Mouse (Mus musculus) kidney, adult 2 months (tissue): ENCODE measurements at regions not wholly inside any gene's neighbourhood (a gene's known extent, or its start where the extent isn't known, plus 50 kb on each side); places are given as distances from the start of the nearest gene placed in this dataset.

Source experiments
- DNase-seq: peaks from one replicate; pipeline ENCODE4 v3.0.0; 2021
- H3K27ac ChIP-seq: fragments of 200-500 bp; 2 replicates; pipeline ENCODE4 v1.5.1; 2012; ENCODE audit warnings: low read depth, low read length, control low read depth, inconsistent platforms; ENCODE audit not compliant: insufficient read depth
- H3K27me3 ChIP-seq: fragments of 200-500 bp; replicated peaks from 2 replicates; pipeline ENCODE4 v1.6.1; 2012; ENCODE audit warnings: mild to moderate bottlenecking, moderate library complexity, low read length, inconsistent platforms; ENCODE audit not compliant: control insufficient read depth, insufficient read depth
- H3K36me3 ChIP-seq: fragments of 200-500 bp; 2 replicates; pipeline ENCODE4 v1.6.1; 2012; ENCODE audit warnings: mild to moderate bottlenecking, moderate library complexity, low read length, inconsistent platforms; ENCODE audit not compliant: control insufficient read depth, insufficient read depth
- H3K4me1 ChIP-seq: fragments of 200-500 bp; 2 replicates; pipeline ENCODE4 v1.6.1; 2011; ENCODE audit warnings: low read length; ENCODE audit not compliant: control insufficient read depth, insufficient read depth
- H3K4me3 ChIP-seq: fragments of 200-500 bp; 2 replicates; pipeline ENCODE4 v1.5.1; 2011; ENCODE audit warnings: mild to moderate bottlenecking, low read depth, low read length, control low read depth; ENCODE audit not compliant: insufficient read depth
- CTCF ChIP-seq: fragments of 200-500 bp; conservative IDR thresholded peaks from 2 replicates; pipeline ENCODE4 v1.5.1; 2011; ENCODE audit warnings: low read depth, mild to moderate bottlenecking, control low read depth, low read length, moderate library complexity, mixed read lengths; ENCODE audit not compliant: insufficient read depth, insufficient read length
- POLR2A ChIP-seq: fragments of 200-500 bp; IDR thresholded peaks from one replicate; pipeline ENCODE4 v1.6.1; 2011; ENCODE audit warnings: low read depth, low read length, control low read depth
- WGBS: fragments of 180-500 bp; shearing (Covaris S2); methylation state at CpG from one replicate; pipeline ENCODE4 v1.1.7; 2018; 5-methylcytosine and 5-hydroxymethylcytosine counted together

GRCm38 (mm10) chr1:128856933-128857332 lies 264.8 kb upstream of the Cxcr4 start:
- Histone ChIP-seq H3K4me3 (no peak overlapping the region), H3K4me1 (no peaks in the 10 kb centered on the region), H3K36me3 (no peaks in the 10 kb centered on the region), H3K27ac (no peak overlapping the region), H3K27me3 (no peaks in the 10 kb centered on the region; the same call in 1 of the 2 replicates)
- no peak for TF ChIP-seq CTCF
- TF ChIP-seq POLR2A: no peak
- DNase-seq: no peak
- WGBS: 64% methylated on average over 2 of the region's 2 CpGs

DNA sequence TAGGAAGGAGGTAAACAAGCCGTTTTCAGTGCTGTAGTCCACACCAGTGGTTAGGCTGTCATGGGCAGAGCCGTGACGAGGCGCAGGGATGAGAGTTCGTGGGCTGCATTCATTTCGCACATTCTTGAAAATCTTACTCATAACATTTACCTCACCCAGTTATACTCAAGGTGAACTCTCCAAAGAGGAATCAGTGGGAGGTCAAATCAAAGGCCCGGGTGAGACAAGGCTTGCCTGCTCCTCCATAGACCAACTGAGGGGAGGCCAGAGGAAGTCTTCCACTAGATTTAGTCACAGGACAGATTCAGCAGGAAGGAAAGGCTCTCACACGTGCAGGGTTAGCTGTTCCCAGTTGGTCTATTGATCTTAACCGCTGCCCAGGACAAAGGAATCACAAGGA lies 262.6 kb upstream of the Cxcr4 start:
- H3K4me3 ChIP-seq: no peak overlapping the region
- H3K4me1 ChIP-seq: no peaks in the 10 kb centered on the region
- no peaks in the 10 kb centered on the region; the same call in 1 of the 2 replicates for H3K27me3 ChIP-seq
- 63% methylated on average over 9 of the region's 9 CpGs for WGBS
- H3K27ac ChIP-seq: no peak overlapping the region
- no peaks in the 10 kb centered on the region for H3K36me3 ChIP-seq
- DNase-seq: no peak
- no peak for TF ChIP-seq POLR2A
- TF ChIP-seq CTCF: no peak

GRCm38 (mm10) chr1:128853286-128853685 lies 261.2 kb upstream of the Cxcr4 start:
- H3K27me3 ChIP-seq: no peaks in the 10 kb centered on the region
- no peak overlapping the region for H3K4me3 ChIP-seq
- no peaks in the 10 kb centered on the region for H3K4me1 ChIP-seq
- WGBS: 88% methylated on average over 10 of the region's 10 CpGs
- DNase-seq: no peak
- no peaks in the 10 kb centered on the region for H3K36me3 ChIP-seq
- H3K27ac ChIP-seq: no peak overlapping the region
- no peak for TF ChIP-seq POLR2A
- no peak for TF ChIP-seq CTCF

GRCm38 (mm10) chr1:128837361-128837760 lies 245.3 kb upstream of the Cxcr4 start:
- WGBS: 82% methylated on average over 4 of the region's 4 CpGs
- Histone ChIP-seq H3K36me3 (no peaks in the 10 kb centered on the region), H3K27ac (no peak overlapping the region), H3K4me1 (no peaks in the 10 kb centered on the region), H3K4me3 (no peak overlapping the region), H3K27me3 (no peaks in the 10 kb centered on the region)
- TF ChIP-seq POLR2A: no peak
- no peak for DNase-seq

- Histone ChIP-seq H3K27ac (no peak overlapping the region), H3K4me3 (no peak overlapping the region), H3K36me3 (no peaks in the 10 kb centered on the region), H3K4me1 (no peaks in the 10 kb centered on the region), H3K27me3 (no peaks in the 10 kb centered on the region)
- TF ChIP-seq POLR2A (no peak), CTCF (no peak)
- no peak for DNase-seq
- WGBS: 85% methylated on average over 8 of the region's 8 CpGs
These were observed 243.4 kb upstream of the Cxcr4 start for GRCm38 (mm10) chr1:128835510-128835909.

- TF ChIP-seq CTCF (no peak), POLR2A (no peak)
- H3K27ac ChIP-seq: no peak overlapping the region
- H3K4me3 ChIP-seq: no peak overlapping the region
- no peaks in the 10 kb centered on the region for H3K4me1 ChIP-seq
- DNase-seq: no peak
- no peaks in the 10 kb centered on the region for H3K36me3 ChIP-seq
- whole genome bisulfite sequencing: 44% methylated on average over 11 of the region's 11 CpGs
- no peaks in the 10 kb centered on the region for H3K27me3 ChIP-seq
These were observed 241.1 kb upstream of the Cxcr4 start for GRCm38 (mm10) chr1:128833096-128833715.

- WGBS: 16% methylated on average over 18 of the region's 18 CpGs
- H3K36me3 ChIP-seq: no peaks in the 10 kb centered on the region
- peak; percentile 62 for DNase-seq
- no peak overlapping the region for H3K27ac ChIP-seq
- no peaks in the 10 kb centered on the region for H3K4me1 ChIP-seq
- H3K4me3 ChIP-seq: peak overlapping the region; percentile 27; the same call in 1 of the 2 replicates
- TF ChIP-seq CTCF: peak; percentile 98
- no peak for TF ChIP-seq POLR2A
- no peaks in the 10 kb centered on the region for H3K27me3 ChIP-seq
These were observed 240.2 kb upstream of the Cxcr4 start for GRCm38 (mm10) chr1:128832201-128832883.
